Mouse (Mus musculus): ENCODE results near the gene A4gnt.
A peak's percentile ranks its signal among the peaks of the same experiment; 100 is the strongest.

GRCm38 (mm10) chr9:99587505-99588202 is 24.6 kb upstream of the A4gnt start:
- TF ChIP-seq CTCF (IDR thresholded peaks at IDR 0.05; ENCODE audit: extremely low read depth, insufficient read depth, low read length): peak; percentile 82
- TF ChIP-seq POLR2A (IDR thresholded peaks at IDR 0.05; ENCODE audit: extremely low read depth, insufficient read depth, low read length): no peak
